Mouse (Mus musculus): Measurements from ENCODE around the gene Mknk2.

The Mknk2 gene

GRCm38 (mm10) chr10:80692249-80693165, 14.6 kb upstream of the Mknk2 start:
- no peak for DNase-seq

GRCm38 (mm10) chr10:80687850-80688249, 9.9 kb upstream of the Mknk2 start:
- peak; percentile 84 to 86 for DNase-seq

- peak; percentile 29 to 53 for DNase-seq
Observed at GRCm38 (mm10) chr10:80686617-80687016, 8.7 kb upstream of the Mknk2 start.

- DNase-seq = no peak
Observed at GRCm38 (mm10) chr10:80684984-80685383, 7.1 kb upstream of the Mknk2 start.

- DNase-seq = peak; percentile 74 to 81
Observed at GRCm38 (mm10) chr10:80684214-80684613, 6.3 kb upstream of the Mknk2 start.

GRCm38 (mm10) chr10:80683647-80684046, 5.7 kb upstream of the Mknk2 start:
- DNase-seq = no peak

GRCm38 (mm10) chr10:80682003-80682402, 4.1 kb upstream of the Mknk2 start:
- DNase-seq = no peak

GRCm38 (mm10) chr10:80680260-80680696, 2.4 kb upstream of the Mknk2 start:
- no peak for DNase-seq

GRCm38 (mm10) chr10:80679556-80680259, 1.8 kb upstream of the Mknk2 start:
- no peak for DNase-seq

GRCm38 (mm10) chr10:80678601-80679377, 877 bp upstream of the Mknk2 start:
- DNase-seq = peak; percentile 64 to 75

- no peak for DNase-seq
Observed at GRCm38 (mm10) chr10:80677128-80677875, 610 bp downstream of the Mknk2 start.

GRCm38 (mm10) chr10:80676198-80676928, 1.5 kb downstream of the Mknk2 start:
- peak; percentile 100 for DNase-seq

- DNase-seq = no peak
Observed at GRCm38 (mm10) chr10:80675405-80676197, 2.3 kb downstream of the Mknk2 start.

GRCm38 (mm10) chr10:80674851-80675404, 3.0 kb downstream of the Mknk2 start:
- DNase-seq = no peak

GRCm38 (mm10) chr10:80674161-80674711, 3.7 kb downstream of the Mknk2 start:
- DNase-seq = peak; percentile 53 to 54

GRCm38 (mm10) chr10:80673690-80674089, 4.2 kb downstream of the Mknk2 start:
- no peak for DNase-seq

- DNase-seq = no peak
Observed at GRCm38 (mm10) chr10:80671936-80672690, 5.8 kb downstream of the Mknk2 start.

GRCm38 (mm10) chr10:80671251-80671650, 6.7 kb downstream of the Mknk2 start:
- no peak for DNase-seq

GRCm38 (mm10) chr10:80670531-80670930, 7.4 kb downstream of the Mknk2 start:
- no peak for DNase-seq

Measured in cerebellum, postnatal 14 days (tissue).